Mouse (Mus musculus) gastrocnemius, adult 2 months (tissue): ENCODE results near the gene Osbpl3. TPM values are rescaled to one million over a fixed set of nuclear protein-coding genes. Genes with fewer than 3 reads are reported as not detected.
A peak's percentile ranks its signal among the peaks of the same experiment; 100 is the strongest.

Experiments
- DNase-seq: peaks from one replicate; pipeline ENCODE4 v3.0.0; 2022
- H3K27ac ChIP-seq: fragments of 200-600 bp; 2 replicates; pipeline ENCODE4 v1.8.1; 2022; ENCODE audit warnings: mild to moderate bottlenecking
- H3K4me3 ChIP-seq: fragments of 200-600 bp; 2 replicates; pipeline ENCODE4 v1.8.1; 2022; ENCODE audit warnings: mild to moderate bottlenecking, moderate library complexity
- CTCF ChIP-seq: fragments of 200-600 bp; IDR thresholded peaks from 2 replicates; pipeline ENCODE4 v1.8.1; 2022; ENCODE audit warnings: antibody characterized with exemption, mild to moderate bottlenecking, moderate library complexity
- intact Hi-C: fragments of 180-260 bp; cut with DNase I; formaldehyde crosslinking; loops from one replicate; pipeline ENCODE4 v1.15.1; 2025
- total RNA-seq, 2 experiments: library from RNA; stranded (reverse); gene quantifications; 2 replicates each; pipeline ENCODE4 v1.2.3; 2021

Gene Osbpl3
- total RNA-seq, 2 experiments from 2014 or later, result 2.2 to 3.3 TPM

DNA sequence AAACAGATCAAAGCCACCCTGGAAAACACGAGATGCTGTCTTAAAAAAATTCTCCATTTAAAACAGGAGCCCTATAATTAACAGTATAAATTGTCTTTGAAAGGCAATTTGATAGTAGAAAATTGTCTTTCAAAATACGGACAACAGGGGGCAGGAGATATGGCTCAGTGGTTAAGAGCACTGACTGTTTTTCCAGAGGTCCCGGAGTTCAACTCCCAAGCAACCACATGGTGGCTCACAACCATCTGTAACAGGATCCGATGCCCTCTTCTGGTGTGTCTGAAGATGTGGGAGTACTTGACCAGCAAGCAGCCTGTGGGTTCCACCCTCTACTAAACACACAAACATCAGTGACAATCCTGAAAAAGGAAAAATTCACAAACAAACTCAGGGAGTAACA is 69.5 kb downstream of the Osbpl3 start:
- DNase-seq, result no peak
- Histone ChIP-seq H3K4me3 (no peak overlapping the region), H3K27ac (no peak overlapping the region)
- intact Hi-C loops, result no loop called here
- TF ChIP-seq CTCF, result peak; percentile 15; the same call in 1 of the 2 replicates

DNA sequence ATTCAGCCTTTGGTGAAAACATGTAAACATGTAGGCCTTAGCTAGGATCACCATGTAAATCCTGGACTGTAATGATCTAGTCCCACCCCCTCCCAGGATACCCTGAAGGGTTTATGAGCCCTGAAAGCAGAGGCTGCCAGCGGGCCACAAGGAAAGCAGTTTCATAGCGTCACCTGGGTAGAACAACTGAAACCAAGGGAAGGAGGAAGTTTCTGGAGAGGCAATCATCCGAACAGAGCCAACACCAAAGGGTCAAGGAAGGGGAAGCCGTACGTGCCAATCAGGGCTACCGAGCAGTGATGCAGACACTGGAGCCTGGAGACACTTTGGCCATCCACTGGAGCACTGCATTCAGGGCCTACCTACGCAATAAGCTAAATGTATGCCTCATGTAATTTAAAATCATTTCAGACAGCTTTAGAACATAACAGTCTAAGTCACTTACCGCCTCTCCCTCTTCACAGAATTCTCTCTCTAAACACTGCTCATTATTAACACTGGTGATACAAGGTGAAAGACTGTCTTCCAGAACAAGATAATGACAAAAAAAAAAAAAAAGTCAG is 70.5 kb downstream of the Osbpl3 start:
- Histone ChIP-seq H3K27ac (no peak overlapping the region), H3K4me3 (no peak overlapping the region)
- intact Hi-C loops, result no loop called here
- no peak for DNase-seq
- no peak for TF ChIP-seq CTCF

DNA sequence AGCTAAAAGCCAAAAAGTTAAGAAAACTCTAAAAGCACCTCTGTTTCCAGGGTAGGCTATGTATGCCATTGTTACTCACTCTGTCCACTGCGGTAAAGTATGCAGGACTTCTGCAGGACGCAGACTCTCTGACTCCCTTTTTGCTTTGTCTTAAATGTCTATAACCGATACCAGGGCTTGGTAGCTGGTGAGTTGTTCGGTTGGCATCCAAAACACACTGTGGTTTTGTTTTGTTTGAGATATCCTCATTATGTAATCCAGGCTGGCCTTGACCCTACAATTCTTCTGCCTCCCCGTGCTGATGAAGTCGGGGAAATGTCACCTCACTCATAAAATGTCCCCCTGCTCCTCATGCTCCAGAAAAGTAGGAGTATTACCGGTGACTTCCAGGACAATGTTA is 73.3 kb downstream of the Osbpl3 start:
- intact Hi-C loops, result no loop called here
- Histone ChIP-seq H3K27ac (peak overlapping the region; percentile 65), H3K4me3 (no peak overlapping the region)
- DNase-seq, result no peak
- no peak for TF ChIP-seq CTCF

DNA sequence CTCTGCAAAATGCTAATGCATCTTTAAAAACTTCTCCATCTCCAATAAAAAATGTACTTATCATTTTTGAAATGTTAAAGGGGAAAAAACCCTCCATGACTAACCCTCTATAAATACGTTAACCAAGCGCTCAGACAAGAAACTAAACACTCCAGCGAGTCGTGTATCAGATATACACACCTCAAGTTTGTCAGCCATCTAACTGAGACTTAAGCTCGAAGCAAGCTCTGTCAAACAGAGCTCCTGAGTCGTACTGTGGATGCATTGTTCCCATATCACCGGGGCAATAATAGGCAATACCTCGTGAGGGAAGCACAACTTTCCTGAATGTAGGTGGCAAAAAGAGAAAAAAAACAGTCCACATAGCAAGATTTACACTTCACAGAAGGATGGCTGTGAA is 73.8 kb downstream of the Osbpl3 start:
- H3K27ac ChIP-seq, result peak overlapping the region; percentile 65
- no peak for DNase-seq
- intact Hi-C loops, result no loop called here
- peak overlapping the region; percentile 61 for H3K4me3 ChIP-seq
- TF ChIP-seq CTCF, result no peak

DNA sequence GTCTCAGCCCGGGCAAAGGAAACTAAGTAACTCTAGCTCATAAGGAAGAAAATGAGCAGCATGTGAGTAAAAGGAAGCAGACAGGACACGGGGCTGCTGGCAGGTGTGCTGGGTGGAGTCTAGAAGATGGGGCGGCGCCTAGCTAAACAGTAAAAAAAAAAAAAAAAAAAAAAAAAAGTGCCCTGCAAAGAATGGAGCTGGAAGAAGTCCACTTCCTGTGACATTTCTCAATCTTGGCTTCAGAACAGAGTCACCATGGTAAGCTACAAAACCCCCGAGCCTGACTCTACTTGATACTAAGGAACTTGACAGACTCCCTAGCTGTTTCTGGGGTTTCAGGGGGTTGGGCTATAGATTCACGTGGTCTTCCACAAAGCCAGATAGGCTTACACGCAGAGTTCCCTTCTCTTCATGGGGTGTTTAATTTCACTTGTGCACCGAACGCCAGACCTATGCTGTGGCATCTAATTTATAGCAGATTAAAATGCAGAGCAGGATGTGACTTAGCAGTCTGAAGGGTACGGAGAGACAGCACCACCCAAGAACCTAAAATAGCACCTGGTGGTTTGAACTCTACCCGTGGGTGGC is 74.4 kb downstream of the Osbpl3 start:
- DNase-seq, result no peak
- intact Hi-C loops, result no loop called here
- peak overlapping the region; percentile 65 for H3K27ac ChIP-seq
- peak overlapping the region; percentile 61 for H3K4me3 ChIP-seq
- TF ChIP-seq CTCF, result no peak

DNA sequence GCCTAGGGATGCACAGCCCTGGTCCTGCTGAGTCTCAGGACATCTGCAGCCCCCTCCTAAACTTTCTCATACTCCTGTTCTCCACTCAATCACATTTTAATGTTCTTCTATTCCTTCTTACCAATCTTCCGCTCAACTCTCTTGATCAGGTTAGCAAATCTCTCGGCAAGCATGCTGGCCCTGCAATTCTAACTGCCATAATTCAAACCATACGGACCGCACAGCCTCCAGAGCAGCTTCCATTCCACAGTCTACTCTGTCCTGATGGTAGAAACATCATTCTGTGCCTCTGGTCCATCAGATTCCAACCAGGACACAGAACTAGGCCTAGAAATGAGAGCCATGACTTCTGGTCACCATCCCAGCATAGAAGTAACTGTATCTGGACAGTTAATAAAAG is 76.3 kb downstream of the Osbpl3 start:
- Histone ChIP-seq H3K4me3 (no peak overlapping the region), H3K27ac (peak overlapping the region; percentile 43; the same call in 1 of the 2 replicates)
- TF ChIP-seq CTCF, result no peak
- intact Hi-C loops, result no loop called here
- no peak for DNase-seq

DNA sequence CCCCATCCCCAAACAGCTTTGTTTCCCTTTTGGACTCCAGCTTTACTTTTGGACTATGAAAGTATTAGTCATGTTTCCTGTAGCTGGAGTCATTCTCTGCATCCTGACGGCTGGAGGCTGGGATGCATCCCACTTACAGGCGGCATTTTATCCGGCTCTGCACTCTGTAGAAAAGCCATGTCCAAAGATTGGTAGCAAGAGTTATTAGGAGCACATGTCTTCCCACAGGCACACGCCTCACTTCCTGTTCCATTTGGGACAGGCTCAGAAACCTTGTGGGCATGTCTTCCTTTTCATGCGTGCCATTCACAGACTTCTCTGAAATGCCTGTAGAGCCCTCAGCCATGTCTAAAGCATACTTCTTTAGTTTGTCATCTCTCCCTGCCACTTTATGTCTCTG is 76.9 kb downstream of the Osbpl3 start:
- peak overlapping the region; percentile 43 for H3K27ac ChIP-seq
- no peak overlapping the region for H3K4me3 ChIP-seq
- no peak for TF ChIP-seq CTCF
- intact Hi-C loops, result no loop called here
- no peak for DNase-seq

DNA sequence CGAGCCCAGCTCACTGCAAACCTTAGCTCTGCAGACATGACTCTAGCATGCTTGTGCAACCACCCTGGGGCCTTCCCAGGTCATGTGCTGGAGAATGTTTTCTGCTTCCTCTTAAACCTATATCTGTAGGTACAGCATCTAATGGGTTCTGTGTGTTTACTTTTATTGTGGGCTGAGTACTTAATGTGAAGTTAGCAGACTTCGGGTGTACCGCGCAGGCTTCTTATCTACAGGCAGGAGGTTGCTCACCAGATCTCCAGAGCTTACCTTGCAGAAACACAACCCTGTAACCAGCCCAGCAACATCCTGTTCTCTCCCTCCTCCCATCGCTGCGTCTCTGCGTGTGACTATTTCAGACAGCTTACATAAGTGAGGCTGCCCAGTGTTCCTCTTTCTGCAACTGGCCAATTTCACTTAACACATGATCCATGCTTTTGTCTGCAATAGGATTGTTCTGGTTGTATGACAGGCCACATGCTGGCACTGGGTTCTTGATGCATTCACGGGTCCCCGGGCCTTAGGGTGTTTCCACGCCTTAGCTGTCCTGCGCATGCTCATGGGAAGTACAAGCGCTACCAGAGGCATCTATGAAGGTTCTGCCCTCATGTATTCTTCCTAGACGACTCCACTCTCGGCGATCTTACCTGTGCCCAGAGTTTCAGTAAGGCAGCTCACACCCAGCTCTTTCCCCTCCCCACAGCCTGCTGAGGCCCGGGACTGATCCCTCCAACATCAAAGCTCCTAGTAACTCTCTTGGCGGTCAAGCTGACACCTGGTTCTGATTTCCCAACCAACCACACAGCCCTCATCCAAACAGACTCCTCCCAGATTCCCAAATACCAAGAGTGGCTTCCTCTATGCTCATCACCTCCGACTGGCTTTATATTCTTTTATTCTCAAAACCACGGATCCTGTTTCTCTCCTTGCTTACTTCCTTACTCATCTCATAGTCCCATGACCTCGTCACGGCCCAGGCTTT is 78.0 kb downstream of the Osbpl3 start:
- Histone ChIP-seq H3K27ac (peak overlapping the region; percentile 46), H3K4me3 (no peak overlapping the region)
- intact Hi-C loops, result no loop called here
- TF ChIP-seq CTCF, result no peak
- DNase-seq, result no peak

DNA sequence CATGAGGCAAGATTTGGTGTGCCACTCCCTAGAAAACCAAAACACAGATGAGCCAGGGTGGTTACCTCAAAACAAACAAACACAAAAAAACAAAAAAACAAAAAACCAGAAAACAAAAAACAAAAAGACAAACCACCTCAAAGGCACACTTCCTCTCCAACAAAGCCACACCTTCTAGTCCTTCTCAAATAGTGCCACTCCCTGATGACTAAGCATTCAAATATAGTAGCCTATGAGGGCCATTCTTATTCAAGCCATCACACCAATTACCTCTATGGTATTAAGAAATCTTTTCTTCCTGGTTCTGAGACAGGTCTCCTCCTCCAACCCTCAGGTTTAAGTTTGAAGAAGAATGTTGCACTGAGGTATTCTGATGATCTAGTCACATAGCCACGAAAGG is 79.3 kb downstream of the Osbpl3 start:
- no peak overlapping the region for H3K27ac ChIP-seq
- intact Hi-C loops, result no loop called here
- H3K4me3 ChIP-seq, result no peak overlapping the region
- TF ChIP-seq CTCF, result no peak
- no peak for DNase-seq

DNA sequence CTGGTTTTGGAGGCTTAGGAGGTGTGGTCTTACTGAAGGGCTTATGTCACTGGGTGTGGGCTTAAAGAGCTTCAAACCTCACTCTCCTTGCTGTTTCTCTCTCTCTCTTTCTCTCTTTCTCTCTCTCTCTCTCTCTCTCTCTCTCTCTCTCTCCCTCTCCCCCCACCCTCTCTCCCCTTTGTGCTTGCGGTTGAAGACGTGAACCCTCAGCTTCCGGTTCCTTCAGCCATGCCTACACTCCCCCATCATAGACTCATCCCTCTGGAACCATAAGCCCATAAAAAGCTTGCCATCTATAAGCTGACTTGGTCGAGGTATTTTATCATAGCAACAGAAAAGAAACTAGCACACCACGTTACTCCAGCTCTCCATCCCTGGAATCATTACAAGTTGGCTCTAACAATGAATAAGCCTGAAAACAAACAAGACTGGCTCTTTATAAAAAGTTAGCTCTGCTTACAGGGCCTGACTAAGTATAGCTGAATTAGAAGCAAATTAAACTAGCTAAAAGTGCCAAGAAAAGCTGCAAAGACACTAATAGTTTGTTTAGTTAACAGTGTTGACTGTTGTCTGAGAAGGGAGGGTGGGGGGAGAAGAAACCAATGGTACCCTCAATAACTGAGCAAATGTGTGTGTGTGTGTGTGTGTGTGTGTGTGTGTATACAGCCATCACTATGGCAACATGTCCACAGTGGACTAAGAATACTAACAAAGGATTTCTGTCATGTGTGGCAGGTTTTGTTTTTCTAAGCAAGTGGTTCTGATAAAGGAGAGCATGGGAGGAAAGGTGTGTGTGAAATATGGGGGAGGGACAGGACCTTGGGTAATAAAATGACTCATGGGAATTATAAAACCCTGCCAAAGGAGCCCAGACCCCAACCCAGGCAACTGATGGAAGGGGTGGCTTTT is 83.2 kb downstream of the Osbpl3 start:
- no peak overlapping the region for H3K4me3 ChIP-seq
- no peak for TF ChIP-seq CTCF
- peak overlapping the region; percentile 51; the same call in 1 of the 2 replicates for H3K27ac ChIP-seq
- DNase-seq, result no peak
- intact Hi-C loops, result no loop called here

DNA sequence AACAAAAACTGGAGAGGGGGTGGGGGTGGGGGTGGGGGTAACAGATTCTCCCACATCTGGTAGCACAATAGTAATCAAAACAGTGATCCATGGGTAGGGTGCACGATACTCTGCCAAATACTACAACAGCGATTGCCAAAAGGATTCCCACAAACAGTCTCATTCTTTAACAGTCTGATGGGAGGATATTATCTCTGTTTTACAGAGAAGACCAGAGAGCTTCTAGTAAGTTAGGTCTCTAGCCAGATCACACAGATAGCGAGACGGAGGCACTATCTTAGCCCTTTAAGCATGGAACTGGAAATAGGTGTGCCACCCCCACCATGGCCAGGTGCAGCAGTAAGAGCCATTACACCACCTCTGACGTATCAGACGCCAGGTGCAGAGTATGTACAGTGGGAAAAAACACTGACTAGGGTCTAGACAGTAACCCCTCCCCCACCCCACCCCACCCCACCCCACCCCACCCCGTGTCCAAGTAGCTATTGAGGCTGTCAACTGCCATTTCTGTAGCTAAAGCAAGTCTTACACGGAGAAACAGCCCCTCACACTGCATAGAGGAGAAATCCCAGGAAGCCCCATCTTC is 84.4 kb downstream of the Osbpl3 start:
- intact Hi-C loops, result no loop called here
- DNase-seq, result no peak
- TF ChIP-seq CTCF, result no peak
- 0 out of 2 replicates have a peak overlapping the region, but pooled peaks have one; percentile 5 for H3K27ac ChIP-seq
- H3K4me3 ChIP-seq, result no peak overlapping the region
